Mouse (Mus musculus): ENCODE results near the gene Lyrm1. TPM values are rescaled to one million over a fixed set of nuclear protein-coding genes. Genes with fewer than 3 reads are reported as not detected.

Gene Lyrm1
- 10.6 and 10.7 TPM in 2 replicates for polyA plus RNA-seq (2015; fragmentation: Nextera tagmentation; extraction: Ambion mirVana)

DNA sequence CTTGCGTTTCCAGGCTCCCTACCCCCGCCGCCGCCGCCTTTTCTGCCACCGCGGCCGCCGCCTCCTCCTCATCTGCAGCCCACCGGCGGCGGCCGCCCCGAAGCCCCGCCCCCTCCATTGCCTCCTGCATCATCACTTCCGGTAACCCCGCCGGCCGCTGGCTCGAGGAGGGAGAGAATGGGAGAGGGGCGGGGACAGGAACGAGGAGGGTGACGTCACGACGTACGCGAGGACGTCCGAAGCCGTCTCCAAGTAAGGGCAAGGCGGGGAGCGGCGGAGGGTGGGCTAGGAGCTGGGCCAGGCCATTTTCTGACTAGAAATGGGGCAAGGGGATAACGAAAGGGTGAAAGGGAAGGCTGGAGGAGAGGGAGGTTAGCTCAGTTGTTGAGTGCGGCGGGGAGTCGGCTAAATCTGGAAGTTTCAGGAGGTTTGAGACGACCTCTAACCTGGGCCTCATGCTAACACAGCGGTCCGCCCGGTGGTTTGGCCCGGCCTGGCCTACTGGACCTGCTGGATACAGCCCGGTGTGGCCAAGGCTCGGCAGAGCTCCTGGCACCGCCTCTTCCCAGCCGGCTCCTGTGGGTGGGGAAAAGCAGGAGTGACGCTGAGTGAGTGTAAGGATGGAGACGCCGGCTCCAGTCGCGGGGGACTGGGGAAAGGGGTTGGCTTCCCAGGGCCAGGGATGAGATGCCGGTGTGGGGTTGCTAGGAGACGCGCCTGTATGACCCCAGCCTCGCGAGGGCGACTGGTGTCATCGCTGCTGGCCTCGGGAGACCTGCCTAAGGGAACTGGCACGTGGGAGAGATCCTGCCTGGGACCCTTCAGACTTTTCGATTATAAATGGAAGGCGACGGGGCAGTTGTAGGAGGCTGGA is at the start of gene Lyrm1, which contains the start of gene Dcun1d3:
TSS of gene Lyrm1 (plus strand) at position 223 of the 874 bp plus-strand sequence.
TSS of gene Dcun1d3 (minus strand) at position 660 of the 874 bp plus-strand sequence.
- peak; percentile 97 for DNase-seq (ENCODE audit: low spot score)

DNA sequence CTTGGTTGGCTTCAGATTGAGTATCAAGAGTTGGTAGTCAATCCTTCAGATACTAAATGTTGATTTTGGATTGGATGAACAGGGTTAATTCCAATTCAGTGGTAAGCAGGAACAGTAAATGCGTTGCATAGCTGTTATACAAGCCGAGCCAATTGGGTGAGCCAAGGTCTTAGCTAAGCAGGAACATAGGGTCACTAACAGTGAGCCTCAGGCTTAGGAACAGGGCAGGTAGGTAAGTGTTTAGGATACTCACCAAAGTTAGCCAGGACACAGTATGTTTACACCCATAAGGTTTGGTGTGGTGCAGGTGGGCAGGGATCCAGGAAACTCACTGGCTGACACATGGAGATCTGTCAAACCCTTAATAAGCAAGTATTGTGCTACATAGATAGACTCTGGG is 48.3 kb upstream of the Lyrm1 start:
- DNase-seq (ENCODE audit: low spot score) = no peak

DNA sequence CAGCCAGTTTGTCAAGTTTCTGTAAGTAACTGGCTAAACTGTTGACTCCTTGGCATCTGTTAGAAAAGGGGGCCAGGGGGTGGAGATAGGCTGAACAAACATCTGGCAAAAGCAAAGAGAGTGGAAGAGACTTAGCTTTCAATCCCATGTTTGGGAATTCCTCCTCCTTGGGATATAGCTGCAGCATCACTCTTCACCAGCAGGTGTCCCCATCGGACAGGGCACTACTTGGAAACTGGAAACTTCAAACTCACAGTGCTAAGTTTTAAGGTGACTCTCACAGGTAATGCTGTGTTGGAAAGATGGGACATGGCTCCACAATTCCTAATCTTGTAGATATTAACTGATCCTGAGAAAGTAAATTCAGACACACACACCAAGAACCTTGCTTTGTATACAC is 46.6 kb upstream of the Lyrm1 start:
- peak; percentile 24 for DNase-seq (ENCODE audit: low spot score)

DNA sequence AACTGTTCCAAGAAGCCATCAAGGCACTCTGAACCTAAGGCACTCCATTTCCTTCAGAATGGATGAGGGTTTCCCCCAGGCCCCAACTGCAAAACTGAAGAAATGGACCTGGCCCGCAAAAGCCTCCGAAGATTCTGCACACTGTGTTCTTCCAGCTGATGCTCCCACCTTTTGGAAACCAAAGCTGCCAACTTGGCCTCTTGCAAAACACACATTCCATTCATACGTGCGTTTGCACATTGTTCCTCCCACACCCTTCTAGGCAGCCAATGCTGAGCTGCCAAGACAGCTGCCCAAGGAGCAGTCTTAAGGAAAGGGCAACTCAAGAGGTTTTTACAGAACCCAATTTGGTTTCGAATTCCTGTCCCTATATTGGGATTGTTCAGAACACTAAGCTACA is 44.9 kb upstream of the Lyrm1 start:
- no peak for DNase-seq (ENCODE audit: low spot score)

- DNase-seq (ENCODE audit: low spot score) = no peak
Observed at GRCm38 (mm10) chr7:119852494-119852893, 43.2 kb upstream of the Lyrm1 start.

- DNase-seq (ENCODE audit: low spot score) = no peak
Observed at GRCm38 (mm10) chr7:119853186-119853585, 42.5 kb upstream of the Lyrm1 start.

GRCm38 (mm10) chr7:119854362-119854761 is 41.3 kb upstream of the Lyrm1 start:
- DNase-seq (ENCODE audit: low spot score) = no peak

- DNase-seq (ENCODE audit: low spot score) = no peak
Observed at GRCm38 (mm10) chr7:119855031-119855430, 40.6 kb upstream of the Lyrm1 start.

DNA sequence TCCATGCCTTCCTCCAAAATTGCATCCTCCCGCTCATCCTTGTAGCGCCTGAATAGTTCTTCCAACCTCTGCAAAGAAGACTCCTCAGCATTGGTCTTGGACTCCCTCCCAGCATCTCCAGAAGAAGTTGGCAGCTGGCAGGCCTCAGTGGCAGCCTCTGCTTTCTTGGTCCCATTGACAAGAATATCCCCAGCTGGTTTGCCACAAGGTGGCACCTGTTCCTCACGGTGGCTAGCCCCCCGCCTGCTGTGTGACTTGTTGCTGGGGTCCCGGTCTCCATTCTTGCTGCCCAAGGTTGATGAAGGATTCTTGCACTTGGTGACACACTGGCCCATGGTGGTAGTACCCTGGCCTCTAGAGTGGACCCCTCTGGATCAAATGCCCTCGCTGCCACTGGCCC is 36.2 kb upstream of the Lyrm1 start:
- DNase-seq (ENCODE audit: low spot score) = peak; percentile 4

DNA sequence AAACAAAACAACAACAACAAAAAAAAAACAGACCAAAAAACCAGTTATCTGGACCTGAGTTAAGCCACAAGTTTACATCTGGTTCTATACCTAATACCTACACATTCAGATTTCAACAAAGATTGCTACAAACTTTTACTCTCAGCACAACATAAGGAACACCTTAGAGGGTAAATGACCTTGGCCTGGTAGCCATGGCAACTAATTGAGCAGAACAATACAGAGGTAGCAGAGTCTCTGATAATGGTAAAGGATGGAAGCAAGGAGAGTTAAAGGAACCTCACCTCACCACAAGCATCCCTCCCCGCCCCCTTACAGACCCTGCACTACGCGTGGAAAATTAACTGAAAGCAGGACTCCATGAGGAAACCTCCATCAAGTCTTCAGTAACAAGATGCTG is 35.5 kb upstream of the Lyrm1 start:
- no peak for DNase-seq (ENCODE audit: low spot score)

GRCm38 (mm10) chr7:119860554-119860953 is 35.1 kb upstream of the Lyrm1 start:
- DNase-seq (ENCODE audit: low spot score) = no peak

DNA sequence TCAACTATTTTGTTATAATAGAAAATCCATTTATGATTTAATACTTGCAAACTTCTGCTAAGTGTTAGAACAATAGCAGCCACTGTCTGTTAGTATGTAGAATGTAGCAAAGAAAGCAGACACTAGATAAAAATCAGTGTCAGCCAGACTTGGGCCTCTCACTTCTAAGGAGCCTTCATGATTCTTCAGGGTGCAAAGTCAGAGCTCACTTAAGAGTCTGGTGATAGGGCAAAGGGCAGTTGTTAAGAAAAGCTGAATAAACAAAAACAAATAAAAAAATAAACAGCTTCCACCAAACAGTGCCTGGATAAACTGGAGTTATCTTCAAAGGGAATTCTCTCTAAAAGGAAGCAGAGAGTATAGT is 34.7 kb upstream of the Lyrm1 start:
- DNase-seq (ENCODE audit: low spot score) = no peak

DNA sequence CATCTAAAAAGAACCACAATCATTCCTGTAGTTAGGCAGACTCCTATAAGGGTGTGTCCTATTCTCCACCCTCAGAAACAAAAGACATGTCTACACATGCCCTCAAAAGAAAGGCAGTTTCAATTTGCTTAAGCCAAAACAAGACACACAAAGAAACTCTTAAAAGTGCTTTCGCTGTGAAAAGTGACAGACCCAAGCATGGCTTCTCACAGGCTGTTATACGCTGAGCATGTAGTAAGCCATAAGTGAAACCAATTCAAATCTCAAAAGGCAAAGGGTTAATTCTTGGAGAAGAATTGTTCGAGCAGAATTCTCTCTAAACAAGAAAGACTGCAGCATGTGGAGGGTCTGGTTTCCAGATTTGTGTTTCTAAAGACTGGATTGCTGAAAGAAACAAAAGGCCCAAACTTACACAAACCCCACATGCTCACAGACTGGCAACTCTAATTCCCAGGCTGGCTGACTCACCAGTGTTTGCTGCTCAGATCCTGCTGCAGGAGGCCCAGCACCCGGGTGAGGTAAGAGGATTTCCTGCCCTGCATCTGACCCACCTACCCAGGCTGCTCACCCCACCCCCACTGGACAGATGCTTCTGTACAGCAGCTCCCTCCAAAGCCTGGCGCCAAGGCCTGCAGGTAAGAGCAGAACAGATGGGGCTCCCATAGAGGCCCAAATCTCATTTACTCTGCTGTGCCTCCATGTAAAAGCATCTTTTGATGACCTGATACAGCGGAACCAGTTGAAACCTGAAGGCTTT is 34.1 kb upstream of the Lyrm1 start:
- DNase-seq (ENCODE audit: low spot score) = peak; percentile 56

GRCm38 (mm10) chr7:119862167-119862566 is 33.5 kb upstream of the Lyrm1 start:
- no peak for DNase-seq (ENCODE audit: low spot score)

DNA sequence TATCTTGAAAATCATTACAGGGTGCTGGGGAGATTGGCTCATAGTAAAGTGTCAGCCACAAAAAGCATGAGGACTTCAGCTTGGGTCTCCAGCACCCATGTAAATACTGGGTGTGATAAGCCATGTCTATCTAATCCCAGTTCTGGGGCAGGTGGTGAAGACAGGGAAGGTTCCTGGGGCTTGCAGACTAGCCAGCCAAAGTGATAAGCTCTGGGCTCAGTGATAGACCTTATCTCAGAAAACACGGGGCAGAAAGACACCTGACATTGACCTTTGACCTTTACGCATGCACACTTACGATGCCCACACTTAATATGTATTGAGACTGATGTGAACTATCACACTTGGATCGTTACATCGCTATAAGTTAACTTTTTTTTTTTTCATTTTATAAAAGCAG is 31.2 kb upstream of the Lyrm1 start:
- DNase-seq (ENCODE audit: low spot score) = no peak

GRCm38 (mm10) chr7:119866136-119866535 is 29.5 kb upstream of the Lyrm1 start:
- no peak for DNase-seq (ENCODE audit: low spot score)

DNA sequence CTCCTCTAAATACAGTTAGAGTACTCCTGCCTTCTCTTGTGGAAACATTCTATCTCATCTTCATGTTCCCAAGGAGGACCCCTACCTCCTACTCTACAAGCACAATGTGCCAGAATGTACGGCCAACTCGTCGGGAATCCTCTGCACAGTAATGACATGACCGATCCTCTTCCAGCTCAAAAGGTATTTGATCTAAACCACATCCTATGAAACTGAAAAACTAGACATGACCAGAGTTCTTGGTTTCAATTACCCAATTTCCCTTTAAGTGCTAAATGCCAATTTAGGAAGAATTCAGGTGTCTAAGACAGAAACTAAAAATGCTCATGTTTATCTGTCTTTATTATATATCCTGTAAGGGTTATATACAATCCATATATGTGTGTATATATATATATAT is 23.5 kb upstream of the Lyrm1 start:
- no peak for DNase-seq (ENCODE audit: low spot score)

GRCm38 (mm10) chr7:119873050-119873449 is 22.6 kb upstream of the Lyrm1 start:
- DNase-seq (ENCODE audit: low spot score) = no peak

- DNase-seq (ENCODE audit: low spot score) = no peak
Observed at GRCm38 (mm10) chr7:119875776-119876440, 19.8 kb upstream of the Lyrm1 start.

- no peak for DNase-seq (ENCODE audit: low spot score)
Observed at GRCm38 (mm10) chr7:119879171-119879570, 16.5 kb upstream of the Lyrm1 start.

DNA sequence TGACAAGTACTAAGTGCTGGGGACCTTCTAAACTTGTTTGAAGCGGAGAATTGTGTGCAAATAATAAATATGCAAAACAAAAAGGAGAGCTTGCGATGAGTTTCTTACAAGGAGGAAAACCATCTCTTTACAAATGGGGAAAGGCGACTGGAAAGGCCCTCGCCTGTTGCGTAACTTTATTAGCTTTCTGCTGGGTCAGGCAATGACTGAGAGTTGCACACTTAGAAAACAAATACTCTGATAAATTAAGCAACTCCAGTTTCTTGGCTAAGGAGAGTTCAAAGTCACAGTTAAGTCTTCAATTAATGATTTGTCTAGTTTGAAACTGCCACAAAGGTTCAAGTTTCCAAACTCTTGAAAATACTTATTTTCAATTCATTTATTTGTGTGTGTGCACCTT is 15.3 kb upstream of the Lyrm1 start:
- no peak for DNase-seq (ENCODE audit: low spot score)

DNA sequence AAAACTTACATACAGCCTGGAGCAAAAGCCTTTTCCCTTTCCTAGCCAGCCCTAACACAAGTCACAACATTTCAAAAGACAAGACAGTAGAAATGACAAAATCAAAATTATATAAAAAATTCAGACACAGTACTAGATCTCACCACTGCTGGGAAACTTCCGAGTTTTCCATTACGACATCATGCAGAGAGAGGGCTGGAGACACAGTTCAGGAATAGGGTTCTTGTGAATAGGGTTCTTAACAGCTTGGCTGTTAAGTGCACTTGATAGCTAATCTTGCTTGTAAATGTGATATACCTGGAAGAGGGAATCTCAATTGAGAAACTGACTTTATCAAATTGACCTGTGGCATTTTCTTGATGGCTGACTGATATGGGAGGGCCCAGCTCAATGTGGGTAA is 14.4 kb upstream of the Lyrm1 start:
- DNase-seq (ENCODE audit: low spot score) = no peak

Measured in thymus, postnatal 0 days (tissue).